12 mouse cellular contexts compared by ENCODE assay signal in genomic region chr5:123277342-123277701, GRCm38 (mm10). TPM values are rescaled to one million over a fixed set of nuclear protein-coding genes. Genes with fewer than 3 reads are reported as not detected.
DNase-seq lines count a peak whose midpoint lies in the region; ATAC-seq and TF ChIP-seq lines count a peak whose summit lies in the region.
"Had no signal": no experiment of that assay in that cellular context is flagged by ENCODE, and none has a peak within 500 bp of the region (broad histone marks: within the 10 kb centered on the region; RNA-seq: fewer than 3 reads in every experiment).

No protein-coding gene starts in this region.

- DNase-seq in heart, embryonic 10.5 days (ENCODE audit: low spot score): no peak
- peak; percentile 59 for DNase-seq in MN1 (ENCODE audit: low spot score)
- peak; percentile 14 to 46 for DNase-seq in lung, postnatal 4 days
- no peak for DNase-seq in T-cell, adult 2 months (ENCODE audit: low spot score)
- DNase-seq in liver, postnatal 0 days: no peak
- DNase-seq: cerebellum, adult 8-10 months; gastrocnemius, postnatal 10 days; right cerebral cortex, postnatal 14 days had no signal

- peak overlapping the region; percentile 32; the same call in 1 of the 2 replicates for H3K27ac ChIP-seq in heart, embryonic 16.5 days (ENCODE audit: low read length)
- H3K27ac ChIP-seq in heart, embryonic 10.5 days: no peak overlapping the region
- peak overlapping the region; percentile 74 for H3K27ac ChIP-seq in forebrain, embryonic 15.5 days (replicated peaks)
- H3K27ac ChIP-seq in liver, postnatal 0 days (ENCODE audit: low read depth): no peak overlapping the region
- H3K27ac ChIP-seq: stomach, embryonic 15.5 days had no signal

- H3K4me2 ChIP-seq in heart, embryonic 16.5 days (ENCODE audit: low read depth, low read length): no peak overlapping the region
- H3K4me2 ChIP-seq in forebrain, embryonic 15.5 days (replicated peaks): no peak overlapping the region; the same call in 1 of the 2 replicates
- no peak overlapping the region for H3K4me2 ChIP-seq in liver, postnatal 0 days (ENCODE audit: low read depth, low read length)
- H3K4me2 ChIP-seq: stomach, embryonic 15.5 days had no signal

- no peaks in the 10 kb centered on the region for H3K9me3 ChIP-seq in heart, embryonic 16.5 days (replicated peaks; ENCODE audit: control insufficient read depth, low read length)
- no peaks in the 10 kb centered on the region for H3K9me3 ChIP-seq in heart, embryonic 10.5 days
- H3K9me3 ChIP-seq in forebrain, embryonic 15.5 days: no peaks in the 10 kb centered on the region
- no peaks in the 10 kb centered on the region for H3K9me3 ChIP-seq in liver, postnatal 0 days (ENCODE audit: low read length)
- H3K9me3 ChIP-seq: stomach, embryonic 15.5 days had no signal

- 29% methylated on average over 7 of the region's 7 CpGs for WGBS in heart, embryonic 16.5 days
- 76% methylated on average over 7 of the region's 7 CpGs for WGBS in heart, embryonic 10.5 days
- 10% methylated on average over 7 of the region's 7 CpGs for WGBS in forebrain, embryonic 15.5 days
- WGBS in liver, postnatal 0 days (ENCODE audit: insufficient replicate concordance): 58% methylated on average over 7 of the region's 7 CpGs

- no peak for ATAC-seq in heart, embryonic 16.5 days (replicated peaks; ENCODE audit: extremely low read depth, insufficient read depth, low FRiP score)
- peak; percentile 63 for ATAC-seq in forebrain, embryonic 15.5 days (replicated peaks)
- ATAC-seq in liver, postnatal 0 days: no peak
- ATAC-seq: activated CD4-positive, CD25-positive, alpha-beta regulatory T cell, adult 4 months had no signal

- H3K27me3 ChIP-seq in heart, embryonic 16.5 days (ENCODE audit: control insufficient read depth, insufficient read depth, low read length): no peaks in the 10 kb centered on the region
- H3K27me3 ChIP-seq in heart, embryonic 10.5 days (ENCODE audit: insufficient read depth, poor library complexity, severe bottlenecking): no peaks in the 10 kb centered on the region
- H3K27me3 ChIP-seq in forebrain, embryonic 15.5 days: no peaks in the 10 kb centered on the region
- H3K27me3 ChIP-seq in liver, postnatal 0 days (ENCODE audit: insufficient read depth, low read length): no peaks in the 10 kb centered on the region
- H3K27me3 ChIP-seq: stomach, embryonic 15.5 days had no signal

- TF ChIP-seq CTCF in liver, postnatal 0 days (IDR thresholded peaks at IDR 0.05; ENCODE audit: low read depth): no peak

- H3K36me3 ChIP-seq in heart, embryonic 16.5 days (ENCODE audit: control insufficient read depth, insufficient read depth): no peaks in the 10 kb centered on the region
- no peaks in the 10 kb centered on the region for H3K36me3 ChIP-seq in heart, embryonic 10.5 days
- H3K36me3 ChIP-seq in forebrain, embryonic 15.5 days: no peaks in the 10 kb centered on the region
- H3K36me3 ChIP-seq in liver, postnatal 0 days (replicated peaks; ENCODE audit: insufficient read depth, low read length): no peaks in the 10 kb centered on the region
- H3K36me3 ChIP-seq: stomach, embryonic 15.5 days had no signal

- no peak for TF ChIP-seq EP300 in liver, postnatal 0 days (IDR thresholded peaks at IDR 0.05; ENCODE audit: low read depth)

- no peak overlapping the region for H3K9ac ChIP-seq in heart, embryonic 16.5 days (ENCODE audit: low read length)
- no peak overlapping the region for H3K9ac ChIP-seq in forebrain, embryonic 15.5 days (replicated peaks)
- H3K9ac ChIP-seq in liver, postnatal 0 days (replicated peaks): no peak overlapping the region
- H3K9ac ChIP-seq: stomach, embryonic 15.5 days had no signal

- peaks cover 10% of the 10 kb centered on the region for H3K4me1 ChIP-seq in heart, embryonic 16.5 days (ENCODE audit: control insufficient read depth, insufficient read depth, low read length)
- peaks cover 5% of the 10 kb centered on the region; the same call in 1 of the 2 replicates for H3K4me1 ChIP-seq in heart, embryonic 10.5 days
- H3K4me1 ChIP-seq in forebrain, embryonic 15.5 days: peaks cover 57% of the 10 kb centered on the region
- H3K4me1 ChIP-seq in liver, postnatal 0 days (ENCODE audit: insufficient read depth): no peaks in the 10 kb centered on the region

- no peak overlapping the region for H3K4me3 ChIP-seq in heart, embryonic 16.5 days (ENCODE audit: low read length)
- no peak overlapping the region for H3K4me3 ChIP-seq in heart, embryonic 10.5 days
- H3K4me3 ChIP-seq in forebrain, embryonic 15.5 days: no peak overlapping the region
- no peak overlapping the region for H3K4me3 ChIP-seq in liver, postnatal 0 days (ENCODE audit: low read depth, low read length)
- H3K4me3 ChIP-seq: stomach, embryonic 15.5 days had no signal

RNA-seq across cellular contexts. Expression of gene Wdr66, which starts 25.4 kb away (rescaled TPM):
- 3.1 and 3.7 TPM in 2 replicates for polyA plus RNA-seq in heart, embryonic 16.5 days (2015; fragmentation: Nextera tagmentation; extraction: Ambion mirVana)
- polyA plus RNA-seq in heart, embryonic 10.5 days (2016; fragmentation: Nextera tagmentation; extraction: Ambion mirVana): 0.53 and 0.79 TPM in 2 replicates
- polyA plus RNA-seq in forebrain, embryonic 15.5 days (2015; fragmentation: Nextera tagmentation; extraction: Ambion mirVana): 2.7 TPM in 2 replicates
- 0.06 and 0.21 TPM in 2 replicates for polyA plus RNA-seq in liver, postnatal 0 days (2015; fragmentation: Nextera tagmentation; extraction: Ambion mirVana)

Comparison
In these comparisons a context has a peak if more than half of its experiments do, and no peak if none do; other contexts are left out.
1. H3K27ac ChIP-seq: peak in heart, embryonic 16.5 days (single experiment) and forebrain, embryonic 15.5 days (single experiment); none in heart, embryonic 10.5 days (single experiment) and liver, postnatal 0 days (single experiment).
2. DNase-seq: peak in MN1 (single experiment) and lung, postnatal 4 days (2 of 2); none in heart, embryonic 10.5 days (single experiment), T-cell, adult 2 months (single experiment) and liver, postnatal 0 days (single experiment).